Mouse (Mus musculus) lung, adult 2 months (tissue): Measurements from ENCODE around the gene Amph.

ENCODE experiments used
- CTCF ChIP-seq: fragments of 200-500 bp; IDR thresholded peaks from 2 replicates; pipeline ENCODE4 v1.5.1; 2011; ENCODE audit warnings: mild to moderate bottlenecking, low read length, control low read depth; ENCODE audit not compliant: insufficient read depth
- POLR2A ChIP-seq: fragments of 200-500 bp; IDR thresholded peaks from 2 replicates; pipeline ENCODE4 v1.6.1; 2011; ENCODE audit warnings: low read depth, mild to moderate bottlenecking, control low read depth, low read length, borderline replicate concordance; ENCODE audit errors: extremely low read depth

DNA sequence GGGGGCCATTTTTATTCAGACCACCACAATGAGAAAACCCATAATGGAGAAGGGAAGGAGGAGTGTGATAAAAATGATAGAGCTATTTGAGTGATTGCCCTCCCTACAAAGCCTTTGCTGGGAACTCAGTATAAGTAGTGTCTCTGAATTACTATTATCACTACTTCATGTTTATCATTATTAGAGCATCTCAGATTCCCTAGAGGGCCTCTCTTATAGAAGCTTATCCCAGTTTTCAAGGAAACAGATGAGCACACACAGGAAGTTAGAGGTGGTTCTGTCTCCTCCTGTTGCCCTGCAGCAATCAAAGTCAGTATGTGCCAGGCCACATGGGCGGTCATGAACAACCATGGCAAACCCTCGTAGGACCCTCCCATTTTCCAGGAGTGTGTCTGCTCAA, 190.5 kb downstream of the Amph start:
- TF ChIP-seq POLR2A (no peak), CTCF (no peak)
